Mouse (Mus musculus) embryonic fibroblast, embryonic 13.5 days (primary cell): Measurements from ENCODE around the gene Adamts20.

Source experiments
- CTCF ChIP-seq: IDR thresholded peaks from 2 replicates; pipeline ENCODE4 v1.5.1; 2011; ENCODE audit warnings: mild to moderate bottlenecking, control low read depth, low read length, moderate library complexity, borderline replicate concordance; ENCODE audit not compliant: insufficient read depth
- POLR2A ChIP-seq: IDR thresholded peaks from 2 replicates; pipeline ENCODE4 v1.6.1; 2011; ENCODE audit warnings: low read depth, mild to moderate bottlenecking, control low read depth, low read length, moderate library complexity

- TF ChIP-seq CTCF (no peak), POLR2A (no peak)
Observed at GRCm38 (mm10) chr15:94242133-94242532, 223.1 kb downstream of the Adamts20 start.
